Mouse (Mus musculus): ENCODE data around the gene Uqcrfs1. TPM values are rescaled to one million over a fixed set of nuclear protein-coding genes. Genes with fewer than 3 reads are reported as not detected.

The Uqcrfs1 gene
- total and polyA plus RNA-seq, 3 experiments = 154 to 292 (median 173) TPM

DNA sequence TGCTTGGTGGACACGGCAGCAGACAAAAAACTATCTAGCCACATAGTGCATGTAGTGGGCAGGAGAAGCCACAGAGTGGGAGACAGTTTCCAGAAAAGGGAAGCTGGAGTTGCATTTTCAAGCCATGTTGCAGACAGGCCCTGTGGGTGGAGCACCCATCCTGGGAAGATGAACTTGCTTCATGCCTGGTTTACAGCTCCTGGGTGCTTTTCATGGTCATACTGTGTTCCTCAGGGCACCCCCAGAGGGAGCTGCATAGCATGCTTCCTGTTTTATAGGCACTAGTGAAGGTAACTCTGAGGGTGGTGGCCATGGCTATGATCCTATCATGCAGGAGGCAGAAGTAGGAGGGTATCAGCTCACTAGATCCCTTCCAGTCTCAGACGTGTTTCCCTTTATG is 37.4 kb upstream of the Uqcrfs1 start (continued):
- TF ChIP-seq ZC3H11A (IDR thresholded peaks at IDR 0.05; ENCODE audit: low read depth, low read length) (no peak), IRF4 (IDR thresholded peaks at IDR 0.05; ENCODE audit: low read depth, low read length) (no peak), POLR2A (IDR thresholded peaks at IDR 0.05; ENCODE audit: low read depth, low read length) (no peak), NELFE (IDR thresholded peaks at IDR 0.05; ENCODE audit: low read depth, low read length) (no peak), PAX5 (IDR thresholded peaks at IDR 0.05; ENCODE audit: low read length) (no peak)

DNA sequence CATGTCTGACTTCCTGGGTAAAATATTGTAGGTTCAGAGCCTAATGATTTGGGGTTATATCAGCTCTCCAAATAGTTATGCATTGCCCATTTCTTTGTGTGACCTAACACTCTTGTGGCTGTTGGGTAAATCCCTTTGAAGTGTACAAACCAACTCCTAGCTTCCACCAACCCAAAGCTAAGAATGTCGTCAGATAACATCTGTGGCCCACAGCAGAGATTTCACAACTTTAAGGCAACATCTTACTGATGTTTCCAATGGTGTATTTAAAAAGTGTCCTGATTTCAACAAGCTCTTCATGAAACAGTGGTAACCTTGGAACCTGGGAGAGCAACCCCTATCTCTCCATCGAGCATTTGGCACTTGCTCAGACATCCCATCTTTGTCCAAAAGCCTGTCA is 33.6 kb upstream of the Uqcrfs1 start:
- no peak overlapping the region for H3K4me3 ChIP-seq (replicated peaks in 1 of 3; ENCODE audit: low read depth in 2 of 3, low read length in 2 of 3, poor library complexity in 1 of 3)
- H3K27ac ChIP-seq (ENCODE audit: insufficient read depth, low read depth) = no peak overlapping the region
- TF ChIP-seq ZMIZ1 (IDR thresholded peaks at IDR 0.05; ENCODE audit: low read depth, low read length) (no peak), KAT2A (IDR thresholded peaks at IDR 0.05; ENCODE audit: insufficient replicate concordance, low read length) (no peak), EP300 (IDR thresholded peaks at IDR 0.05; ENCODE audit: low read length) (no peak), NELFE (IDR thresholded peaks at IDR 0.05; ENCODE audit: low read depth, low read length) (no peak), IRF4 (IDR thresholded peaks at IDR 0.05; ENCODE audit: low read depth, low read length) (no peak), NRF1 (IDR thresholded peaks at IDR 0.05; ENCODE audit: low read depth, low read length) (no peak), SIN3A (IDR thresholded peaks at IDR 0.05; ENCODE audit: low read length) (no peak), RCOR1 (conservative IDR thresholded peaks at IDR 0.05; ENCODE audit: low read depth, low read length) (no peak), ZNF384 (IDR thresholded peaks at IDR 0.05; ENCODE audit: low read depth, low read length) (no peak), MAX (IDR thresholded peaks at IDR 0.05; ENCODE audit: low read length) (no peak), ETS1 (conservative IDR thresholded peaks at IDR 0.05; ENCODE audit: low read depth, low read length) (no peak), GABPA (IDR thresholded peaks at IDR 0.05; ENCODE audit: insufficient replicate concordance, low read depth, low read length) (no peak), ZKSCAN1 (IDR thresholded peaks at IDR 0.05; ENCODE audit: borderline replicate concordance, low read depth, low read length) (no peak), CTCF (conservative IDR thresholded peaks at IDR 0.05 in 1 of 2, IDR thresholded peaks at IDR 0.05 in 1 of 2; ENCODE audit: low read depth in 2 of 2, low read length in 2 of 2) (no peak), SMC3 (IDR thresholded peaks at IDR 0.05; ENCODE audit: low read depth, low read length) (no peak), BHLHE40 (IDR thresholded peaks at IDR 0.05; ENCODE audit: low read depth, low read length) (no peak), POLR2AphosphoS2 (IDR thresholded peaks at IDR 0.05; ENCODE audit: low read depth, low read length) (no peak), JUND (conservative IDR thresholded peaks at IDR 0.05; ENCODE audit: low read depth, low read length) (no peak), UBTF (IDR thresholded peaks at IDR 0.05; ENCODE audit: low read depth, low read length) (no peak)
- no peak overlapping the region for H3K4me2 ChIP-seq (ENCODE audit: insufficient read depth, low read depth, poor library complexity, severe bottlenecking)
- no peak overlapping the region for H3K9ac ChIP-seq (ENCODE audit: insufficient read depth, low read depth)
- no peak for DNase-seq (ENCODE audit: extremely low read depth)
- H3K9me3 ChIP-seq (replicated peaks; ENCODE audit: low read length) = peaks cover 10% of the 10 kb centered on the region
- no peaks in the 10 kb centered on the region for H3K27me3 ChIP-seq (replicated peaks)
- no peaks in the 10 kb centered on the region for H3K36me3 ChIP-seq (replicated peaks in 1 of 2; ENCODE audit: control insufficient read depth in 1 of 2, insufficient read depth in 1 of 2, low read length in 1 of 2)
- dilution Hi-C loops (cut with MboI; ENCODE audit: extremely low pct_ligation_motif_present, extremely low pct_unique_long_range_greater_than_20kb, low sequenced_read_pairs) (no loop called here), in situ Hi-C loops (cut with MboI; ENCODE audit: low pct_ligation_motif_present, low pct_unique_long_range_greater_than_20kb, low sequenced_read_pairs) (no loop called here)
- peaks cover 17 to 61% of the 10 kb centered on the region in 2 experiments; a peak in 3 of 4 replicates for H3K4me1 ChIP-seq (ENCODE audit: control insufficient read depth in 1 of 2, insufficient read depth in 2 of 2)
- no peaks in the 10 kb centered on the region for H3K79me2 ChIP-seq (replicated peaks; ENCODE audit: control insufficient read depth, extremely low read depth, insufficient read depth, poor library complexity, severe bottlenecking)

Measured in CH12.LX (cell line).